Mouse (Mus musculus): ENCODE measurements around the gene A630089N07Rik.
"Not testable (repeated sequence)": the region's sequence is repeated elsewhere in the genome, so short reads cannot be mapped to it uniquely, and the experiment has no call there.

A630089N07Rik gene

DNA sequence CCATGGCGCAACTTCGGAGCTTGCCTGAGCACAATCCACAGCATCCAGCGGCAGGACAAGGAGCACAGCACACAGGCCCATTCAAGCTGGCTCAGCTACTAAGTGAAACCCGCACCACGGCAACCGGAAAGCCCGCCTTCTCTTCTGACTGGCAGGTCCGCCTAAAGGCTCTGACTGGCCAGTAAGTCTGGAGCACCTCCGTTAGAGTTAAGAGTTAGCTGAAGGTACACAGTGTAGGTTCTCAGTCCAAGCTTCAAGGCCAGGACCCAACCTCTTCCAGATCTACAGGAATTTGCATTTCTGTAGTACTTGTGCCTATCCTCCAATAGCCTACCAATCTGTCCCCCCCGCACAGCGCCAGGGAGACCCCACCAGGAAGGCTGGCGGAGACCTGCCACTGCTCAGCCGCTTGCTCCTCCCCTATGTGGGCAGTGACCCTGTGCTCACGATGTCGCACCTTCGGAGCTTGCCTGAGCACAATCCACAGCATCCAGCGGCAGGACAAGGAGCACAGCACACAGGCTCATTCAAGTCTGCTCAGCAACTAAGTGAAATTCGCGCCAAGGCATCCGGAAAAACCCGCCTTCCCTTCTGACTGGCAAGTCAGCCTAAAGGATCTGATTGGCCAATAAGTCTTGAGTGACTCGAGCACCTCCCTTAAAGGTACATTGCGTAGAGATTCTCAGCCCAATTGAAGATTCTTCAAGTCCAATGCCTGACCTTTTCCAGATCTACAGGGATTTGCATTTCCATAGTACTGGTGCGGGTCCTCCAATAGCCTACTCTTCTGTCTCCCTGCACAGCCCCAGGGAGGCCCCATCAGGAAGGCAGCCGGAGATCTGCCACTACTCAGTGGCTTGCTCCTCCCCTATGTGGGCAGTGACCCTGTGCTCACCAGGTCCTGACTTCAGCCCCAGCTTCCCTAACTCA is at the start of gene A630089N07Rik:
TSS of gene A630089N07Rik (minus strand) at position 562 of the 930 bp plus-strand sequence.
- peak; percentile 88 for DNase-seq (ENCODE audit: low spot score)

DNA sequence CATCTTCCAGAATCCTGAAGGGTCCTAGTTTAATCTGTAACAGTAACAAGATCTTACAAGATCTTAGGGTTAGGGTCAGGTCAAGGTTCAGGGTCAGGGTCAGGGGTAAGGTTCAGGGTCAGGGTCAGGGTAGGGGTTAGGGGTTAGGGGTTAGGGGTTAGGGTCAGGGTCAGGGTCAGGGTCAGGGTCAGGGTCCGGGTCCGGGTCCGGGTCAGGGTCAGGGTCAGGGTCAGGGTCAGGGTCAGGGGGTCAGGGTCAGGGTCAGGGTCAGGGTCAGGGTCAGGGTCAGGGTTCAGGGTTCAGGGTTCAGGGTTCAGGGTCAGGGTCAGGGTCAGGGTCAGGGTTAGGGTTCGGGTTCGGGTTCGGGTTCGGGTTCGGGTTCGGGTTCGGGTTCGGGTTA is 24.9 kb upstream of the A630089N07Rik start:
- DNase-seq (ENCODE audit: low spot score): no peak

DNA sequence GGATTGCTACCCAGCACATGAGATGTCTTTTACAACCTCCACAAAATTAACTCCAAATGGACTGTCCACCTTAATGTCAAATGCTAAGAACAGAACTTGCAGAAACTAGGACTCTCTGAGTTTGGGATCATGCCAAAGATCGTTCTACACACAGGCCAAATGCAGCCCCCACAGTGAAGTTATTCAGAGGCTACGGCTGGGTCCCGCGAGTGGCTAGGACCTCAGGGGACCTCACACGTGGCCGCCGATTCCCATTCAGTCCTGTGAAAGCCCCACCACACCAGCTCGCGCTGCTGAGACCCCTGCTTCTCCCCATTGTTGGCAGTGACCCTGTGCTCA is 731 bp downstream of the A630089N07Rik start:
- not testable (repeated sequence) for DNase-seq (ENCODE audit: low spot score)

DNA sequence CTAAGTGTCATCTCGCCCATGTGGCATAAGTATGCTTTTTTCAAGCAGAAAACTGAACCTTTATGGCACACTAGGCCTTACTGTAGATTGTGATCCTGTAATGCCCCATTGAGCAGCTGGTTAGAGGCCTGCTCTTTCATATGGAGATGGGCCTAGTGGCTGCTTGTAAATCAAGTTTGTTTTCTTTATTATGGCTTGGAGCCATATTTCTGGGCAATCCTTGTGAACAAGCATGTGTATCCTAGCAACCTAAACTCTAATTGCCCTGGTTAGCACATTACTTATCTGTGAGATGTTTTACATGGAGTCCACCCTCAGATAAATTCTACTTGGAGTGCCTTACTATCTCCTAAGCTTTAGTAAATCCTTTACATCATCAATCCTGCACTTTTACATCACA is 1.1 kb downstream of the A630089N07Rik start:
- not testable (repeated sequence) for DNase-seq (ENCODE audit: low spot score)

DNA sequence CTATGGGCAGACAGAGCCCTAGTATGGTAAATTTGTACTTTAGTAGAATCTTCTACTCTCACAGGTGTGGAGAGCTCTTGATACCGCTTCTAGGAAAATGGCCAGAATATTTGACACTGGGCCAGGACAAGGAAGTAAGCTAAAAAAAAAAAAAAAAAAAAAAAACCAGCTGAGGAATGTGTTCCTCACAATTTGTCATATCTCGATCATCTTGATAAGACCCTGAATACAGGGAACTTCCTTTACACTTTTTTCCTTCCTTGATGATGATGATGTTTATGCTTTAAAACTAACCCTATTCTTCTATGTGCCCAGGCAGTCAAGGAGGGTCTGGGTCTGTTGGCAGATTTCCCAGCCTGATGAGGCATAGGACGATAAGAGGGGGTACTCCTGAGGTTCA is 2.9 kb downstream of the A630089N07Rik start:
- not testable (repeated sequence) for DNase-seq (ENCODE audit: low spot score)

DNA sequence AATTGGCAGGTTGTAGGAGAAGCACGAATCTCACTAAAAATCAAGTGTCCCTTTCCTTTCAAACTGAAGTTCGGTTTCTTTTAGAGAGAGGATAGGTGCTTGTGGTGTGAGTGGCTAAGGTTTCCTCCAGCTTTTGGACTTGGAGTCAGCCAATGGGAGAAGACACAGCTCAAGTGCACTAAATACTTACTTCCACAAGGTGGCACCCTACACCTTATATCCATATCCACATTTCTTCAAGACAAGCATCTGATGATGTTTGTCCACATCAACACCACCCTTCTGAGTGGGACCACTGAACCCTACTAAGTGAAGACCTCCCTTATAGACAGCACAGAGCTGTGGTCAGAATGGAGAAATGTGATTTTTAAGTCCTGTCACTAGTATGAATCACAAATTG is 40.6 kb downstream of the A630089N07Rik start:
- DNase-seq (ENCODE audit: low spot score): no peak

DNA sequence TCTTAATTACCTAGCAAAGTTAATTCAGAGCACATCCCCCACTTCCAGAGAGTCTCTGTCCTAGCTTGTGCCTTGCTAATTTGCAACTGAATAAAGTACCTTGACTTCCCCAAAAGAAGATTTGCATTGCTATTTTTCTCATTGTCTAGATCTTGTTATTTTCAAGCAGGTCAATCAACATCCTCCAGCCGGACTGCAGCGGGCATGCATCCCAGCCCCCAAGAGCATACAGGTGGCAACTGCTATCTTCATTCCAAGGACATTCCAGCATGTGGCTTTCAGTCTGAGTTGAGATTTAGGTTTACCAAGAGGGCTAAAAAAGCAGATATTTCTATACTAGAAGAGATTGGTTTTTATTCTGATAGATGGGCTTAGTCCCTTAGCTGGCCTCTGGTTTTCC is 47.3 kb downstream of the A630089N07Rik start:
- not testable (repeated sequence) for DNase-seq (ENCODE audit: low spot score)

DNA sequence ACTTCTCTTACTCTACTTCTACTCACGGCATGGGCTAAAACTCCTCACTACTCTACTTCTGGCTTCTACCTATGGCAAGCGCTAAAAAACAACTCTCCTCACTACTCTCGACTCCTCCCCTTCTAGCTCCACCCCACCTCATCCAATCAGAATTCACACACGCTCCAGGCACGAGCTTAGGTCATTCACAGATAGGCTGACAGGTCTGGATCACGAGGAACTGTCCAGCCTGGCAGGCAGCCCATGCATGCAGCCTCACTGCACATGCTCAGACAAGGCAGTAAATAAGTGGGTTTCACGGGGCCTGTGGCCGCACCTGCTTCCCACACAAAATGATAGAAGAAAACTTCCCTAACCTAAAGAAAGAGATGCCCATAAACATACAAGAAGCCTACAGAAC is 56.1 kb downstream of the A630089N07Rik start:
- not testable (repeated sequence) for DNase-seq (ENCODE audit: low spot score)

DNA sequence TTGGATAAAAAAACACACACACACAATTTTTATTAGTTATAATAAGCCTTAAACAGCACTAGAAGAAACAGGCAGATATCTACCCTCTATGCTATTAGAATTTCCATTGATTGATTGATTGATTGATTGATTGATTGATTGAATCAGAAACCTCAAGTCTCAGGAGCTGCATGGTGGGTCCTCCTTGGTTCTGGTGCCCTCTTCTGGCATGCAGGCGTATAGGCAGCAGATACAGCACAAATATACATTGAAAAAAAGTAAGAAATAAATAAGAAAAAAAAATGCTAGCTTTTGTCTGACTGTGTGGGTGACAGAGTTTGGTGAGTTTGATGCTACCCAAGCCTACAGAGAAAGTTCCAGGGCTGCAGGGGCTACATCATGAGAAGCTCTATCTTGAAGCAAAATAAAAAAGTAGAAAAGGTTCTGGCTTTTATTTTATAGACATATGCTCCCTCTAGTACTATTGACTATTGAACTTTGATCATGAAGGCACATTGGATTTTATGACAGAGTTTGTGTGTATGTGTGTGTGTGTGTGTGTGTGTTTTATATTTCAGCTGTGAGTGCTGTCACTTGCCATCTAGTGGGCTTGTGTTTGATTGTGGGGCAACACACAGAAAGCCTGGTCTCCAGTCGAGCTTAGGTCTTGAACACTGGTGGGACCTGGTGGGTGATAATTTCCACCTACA is 59.4 kb downstream of the A630089N07Rik start:
- no peak for DNase-seq (ENCODE audit: low spot score)

DNA sequence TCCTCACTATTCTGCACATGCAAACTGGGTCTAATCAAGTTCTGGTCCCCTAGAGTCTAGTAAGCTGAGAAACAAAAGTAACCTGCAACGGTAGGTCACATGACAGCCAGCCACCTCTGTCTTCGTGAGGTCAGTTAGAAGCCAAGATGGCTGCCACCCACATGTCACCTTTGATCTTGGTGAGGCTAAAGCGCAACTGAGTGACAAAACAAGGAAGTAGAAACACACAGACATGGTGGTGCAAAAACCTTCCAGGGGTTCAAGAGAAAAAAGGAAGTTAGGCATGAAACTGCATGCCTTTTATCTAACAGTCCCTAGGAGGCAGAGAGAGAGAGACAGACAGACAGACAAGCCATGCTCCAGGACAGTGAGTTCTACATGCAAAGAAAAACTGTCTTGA is 60.2 kb downstream of the A630089N07Rik start:
- DNase-seq (ENCODE audit: low spot score): no peak

DNA sequence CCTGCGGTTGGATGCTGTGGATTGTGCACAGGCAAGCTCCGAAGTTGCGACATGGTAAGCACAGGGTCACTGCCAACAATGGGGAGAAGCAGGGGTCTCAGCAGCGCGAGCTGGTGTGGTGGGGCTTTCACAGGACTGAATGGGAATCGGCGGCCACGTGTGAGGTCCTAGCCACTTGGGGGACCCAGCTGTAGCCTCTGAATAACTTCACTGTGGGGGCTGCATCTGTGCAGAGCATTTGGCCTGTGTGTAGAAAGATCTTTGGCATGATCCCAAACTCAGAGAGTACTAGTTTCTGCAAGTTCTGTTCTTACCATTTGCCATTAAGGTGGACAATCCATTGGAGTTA is 84.9 kb downstream of the A630089N07Rik start:
- not testable (repeated sequence) for DNase-seq (ENCODE audit: low spot score)

DNA sequence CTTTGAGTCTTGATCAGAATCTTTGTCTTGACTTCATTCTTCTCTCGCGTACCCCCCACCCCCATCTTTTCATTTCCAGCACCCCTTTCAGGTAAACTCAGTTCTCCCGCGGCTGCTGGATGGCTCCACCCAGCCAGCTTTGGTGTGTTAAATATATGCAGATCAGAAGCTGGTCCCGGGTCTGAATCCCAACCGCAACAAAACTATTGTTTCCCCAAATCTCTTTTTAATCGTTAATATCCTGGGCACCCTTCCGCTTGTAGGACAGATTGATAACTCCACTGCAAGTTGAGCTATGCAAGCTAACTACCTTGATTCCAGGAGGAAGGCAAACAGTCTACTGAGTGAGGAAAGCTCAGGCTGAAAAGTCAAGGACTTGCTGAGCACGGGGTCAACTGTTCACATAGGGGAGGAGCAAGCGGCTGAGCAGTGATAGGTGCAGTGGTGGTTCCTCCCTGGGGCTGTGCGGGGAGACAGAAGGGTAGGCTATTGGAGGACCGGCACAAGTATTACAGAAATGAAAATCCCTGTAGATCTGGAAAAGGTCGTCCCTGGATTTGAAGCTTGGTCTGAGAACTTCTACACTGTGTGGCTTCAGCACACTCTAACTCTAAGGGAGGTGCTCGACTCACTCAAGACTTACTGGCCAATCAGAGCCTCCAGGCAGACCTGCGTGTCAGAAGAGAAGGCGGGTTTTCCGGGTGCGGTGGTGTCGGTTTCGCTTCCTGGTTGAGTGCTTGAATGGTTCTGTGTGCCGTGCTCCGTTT is 85.5 kb downstream of the A630089N07Rik start, which contains the start of gene B230307C23Rik:
TSS of gene B230307C23Rik (plus strand) at position 700 of the 767 bp plus-strand sequence.
- DNase-seq (ENCODE audit: low spot score): peak; percentile 86

DNA sequence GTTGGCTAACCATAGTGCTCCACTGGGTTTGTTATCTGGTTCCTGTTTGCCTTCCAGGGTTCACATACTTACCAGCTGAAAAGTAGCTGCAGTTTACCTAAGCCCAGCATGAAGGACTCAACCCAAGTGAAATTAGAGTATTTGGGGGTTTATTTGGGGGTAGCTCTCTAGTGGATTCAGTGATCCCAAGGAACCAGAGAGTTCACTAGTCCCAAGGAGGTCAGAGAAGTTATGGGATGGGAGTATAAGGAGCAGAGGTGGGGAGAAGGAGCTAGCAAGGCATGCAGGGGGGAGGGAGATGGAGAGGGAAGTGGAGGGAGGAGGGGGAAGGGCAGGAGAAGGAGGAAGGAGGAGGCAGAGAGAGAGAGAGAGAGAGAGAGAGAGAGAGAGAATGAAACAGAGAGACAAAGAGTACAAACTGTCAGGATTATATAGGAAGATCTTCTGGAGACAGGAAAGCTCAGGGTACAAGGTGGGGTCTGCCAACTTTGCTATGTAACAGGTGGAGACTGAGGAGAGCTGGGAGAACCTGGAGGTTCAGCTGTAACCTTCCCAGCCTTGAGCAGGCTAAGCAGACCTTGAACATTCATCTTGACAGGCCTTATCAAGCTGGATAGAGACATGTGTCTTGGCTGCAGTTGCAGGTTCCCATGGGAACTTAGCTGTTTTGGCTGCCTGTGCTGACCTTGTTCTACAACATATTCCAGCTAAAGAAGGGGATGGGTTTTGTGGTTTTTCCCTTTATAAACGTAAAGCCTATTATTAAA is 86.2 kb downstream of the A630089N07Rik start:
- DNase-seq (ENCODE audit: low spot score): peak; percentile 6

DNA sequence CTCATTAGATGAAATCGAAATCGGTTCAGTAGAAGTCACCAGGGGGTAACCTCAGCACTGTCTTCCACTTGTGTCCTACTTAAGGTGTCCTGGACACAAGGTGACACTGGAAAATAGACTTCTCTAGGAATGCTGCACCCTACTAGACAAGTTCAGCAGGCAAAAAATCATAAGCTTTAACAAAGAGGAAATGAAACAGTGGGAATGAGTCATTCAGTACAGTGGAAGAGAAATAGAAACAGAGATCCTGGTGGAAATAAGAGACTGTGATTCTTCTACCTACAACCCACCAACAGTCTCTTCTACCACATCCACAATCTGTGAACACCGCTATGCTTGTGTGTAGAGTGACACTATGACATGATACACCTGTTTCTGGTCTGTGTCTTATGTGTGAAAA is 89.8 kb downstream of the A630089N07Rik start:
- not testable (repeated sequence) for DNase-seq (ENCODE audit: low spot score)

DNA sequence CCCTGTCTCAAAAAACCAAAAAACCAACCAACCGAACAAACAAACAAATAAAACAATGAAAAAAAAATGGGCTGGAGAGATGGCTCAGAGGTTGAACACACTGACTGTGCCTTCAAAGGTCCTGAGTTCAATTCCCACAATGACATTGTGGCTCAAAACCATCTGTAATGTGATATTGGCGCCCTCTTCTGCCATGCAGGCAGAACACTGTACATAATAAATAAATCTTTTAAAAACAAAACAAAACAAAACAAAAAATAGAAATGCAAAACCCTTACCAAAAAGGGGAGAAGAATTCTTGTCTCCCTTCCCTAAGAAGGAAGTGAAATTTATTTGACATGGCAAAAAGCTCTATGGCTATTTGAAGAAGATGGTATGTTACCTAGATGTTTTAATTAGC is 90.7 kb downstream of the A630089N07Rik start:
- no peak for DNase-seq (ENCODE audit: low spot score)

DNA sequence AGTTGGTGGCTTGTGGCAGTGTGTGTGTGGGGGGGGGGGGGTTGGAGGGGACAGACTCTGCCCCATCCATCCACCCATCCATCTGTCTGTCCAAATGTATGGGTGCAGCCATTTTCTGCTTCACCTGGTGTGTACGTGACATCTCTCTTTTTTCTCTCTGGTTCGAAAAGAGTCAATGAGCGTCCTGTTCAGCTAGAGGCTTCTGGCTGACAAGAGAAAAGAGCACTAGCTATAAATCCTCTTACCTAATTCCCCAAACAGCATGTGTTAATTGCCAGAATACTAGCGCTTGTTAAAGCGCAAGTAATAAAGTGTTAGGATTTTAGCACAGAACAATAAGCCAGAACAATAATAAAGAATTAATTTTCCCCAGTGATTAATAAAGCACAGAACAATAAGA is 97.7 kb downstream of the A630089N07Rik start:
- no peak for DNase-seq (ENCODE audit: low spot score)

DNA sequence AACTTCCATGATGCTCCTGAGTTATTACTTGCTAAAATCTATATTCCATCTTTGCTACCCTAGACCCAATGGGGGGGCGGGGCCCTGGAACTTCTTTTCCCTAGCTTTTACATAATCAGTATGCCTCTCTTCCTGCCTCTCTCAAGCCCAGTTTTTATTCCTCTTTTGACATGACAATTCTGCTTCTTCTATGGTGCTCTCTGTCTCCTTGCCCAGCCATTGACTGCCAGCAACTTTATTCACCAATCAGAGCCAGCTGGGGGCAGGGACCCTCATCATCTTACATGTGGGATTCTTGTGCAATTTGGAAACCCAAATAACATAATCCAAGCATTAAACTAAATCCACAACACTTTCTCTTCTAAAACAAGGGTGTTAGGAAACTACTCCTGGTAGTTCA is 100.9 kb downstream of the A630089N07Rik start:
- no peak for DNase-seq (ENCODE audit: low spot score)

DNA sequence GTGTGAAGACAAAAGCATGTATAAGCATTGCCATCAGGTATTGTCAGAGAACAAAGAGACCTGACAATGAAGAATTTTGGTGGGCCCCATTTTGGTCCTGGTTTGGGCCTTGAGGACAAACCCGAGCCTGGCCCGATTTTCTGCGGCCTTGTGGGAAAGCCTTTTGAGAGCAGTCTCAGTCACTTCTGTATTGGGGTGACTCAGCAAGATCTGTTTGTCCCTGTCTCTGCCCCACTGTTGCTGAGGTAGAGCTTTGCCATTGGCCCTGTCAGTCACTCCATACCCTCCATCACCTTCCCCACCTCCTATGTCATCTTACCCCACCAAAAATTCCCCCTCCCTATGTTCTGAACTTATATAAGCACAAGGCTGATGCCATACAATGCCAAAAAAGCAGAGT is 104.5 kb downstream of the A630089N07Rik start:
- DNase-seq (ENCODE audit: low spot score): no peak

DNA sequence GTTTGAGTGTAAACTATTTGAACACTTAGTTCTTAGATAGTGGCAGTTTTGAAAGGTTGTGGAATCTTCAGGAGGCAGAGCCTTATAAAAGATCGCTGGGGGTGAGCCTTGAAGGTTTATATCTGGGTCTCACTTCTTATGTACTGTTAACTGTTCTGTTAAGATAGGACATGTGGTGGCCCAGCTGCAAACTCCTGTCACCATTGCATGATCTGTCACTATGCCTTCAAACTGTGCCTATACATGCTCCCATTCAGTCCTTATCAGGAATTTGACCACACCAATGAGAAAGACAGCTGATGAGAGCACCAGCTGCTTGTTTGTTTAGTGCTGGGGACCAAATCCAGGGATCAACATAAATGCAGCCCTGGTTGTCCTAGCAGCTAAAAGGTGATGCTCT is 105.0 kb downstream of the A630089N07Rik start:
- DNase-seq (ENCODE audit: low spot score): no peak

DNA sequence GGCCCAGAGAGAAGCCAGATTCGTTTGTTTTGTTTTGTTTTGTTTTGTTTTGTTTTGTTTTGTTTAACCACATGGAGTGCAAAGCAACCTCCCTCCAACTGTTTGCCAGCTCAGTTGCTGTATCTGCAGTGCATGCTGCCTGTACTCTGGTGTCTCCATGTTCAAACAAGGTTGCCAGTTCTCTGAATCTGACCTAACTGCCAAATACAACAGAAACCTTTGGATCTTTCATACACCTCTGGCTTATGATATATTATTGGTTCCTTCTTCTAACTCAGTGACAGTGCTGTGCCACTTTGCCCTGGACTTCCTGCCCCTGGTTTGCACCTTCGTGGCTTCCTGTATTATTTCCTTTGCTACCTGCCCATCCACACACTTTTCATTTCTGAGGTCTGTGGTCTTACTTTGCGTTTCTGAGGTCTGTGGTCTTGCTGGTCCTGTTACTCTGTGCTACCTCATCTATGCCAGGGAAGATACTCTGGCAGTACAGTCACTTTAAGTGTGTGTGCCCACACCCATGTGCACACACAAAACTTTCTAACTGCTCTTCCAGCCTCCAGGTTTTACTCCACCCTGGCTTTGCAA is 118.2 kb downstream of the A630089N07Rik start:
- no peak for DNase-seq (ENCODE audit: low spot score)
